Mouse (Mus musculus) heart, embryonic 15.5 days (tissue): ENCODE results near the gene Prr5l. TPM values are rescaled to one million over a fixed set of nuclear protein-coding genes. Genes with fewer than 3 reads are reported as not detected.

ENCODE experiments used
- ATAC-seq: fragments of 200-750 bp; cut with Nextera tagmentation; replicated peaks from 2 replicates; pipeline ENCODE4 v1.8.0; 2017; ENCODE audit warnings: low read depth, moderate TSS enrichment; ENCODE audit not compliant: insufficient number of reproducible peaks, insufficient read depth, low FRiP score
- H3K27ac ChIP-seq: fragments of 300-500 bp; sonication (generic); 2 replicates; pipeline ENCODE4 v1.5.1; 2015; ENCODE audit warnings: mild to moderate bottlenecking, inconsistent platforms
- H3K27me3 ChIP-seq: fragments of 300-500 bp; sonication (generic); 2 replicates; pipeline ENCODE4 v1.6.1; 2015; ENCODE audit warnings: inconsistent platforms
- H3K36me3 ChIP-seq: fragments of 300-500 bp; sonication (generic); 2 replicates; pipeline ENCODE4 v1.6.1; 2015; ENCODE audit warnings: mild to moderate bottlenecking, inconsistent platforms
- H3K4me1 ChIP-seq: fragments of 300-500 bp; sonication (generic); replicated peaks from 2 replicates; pipeline ENCODE4 v1.6.1; 2015; ENCODE audit warnings: inconsistent platforms
- H3K4me2 ChIP-seq: fragments of 300-500 bp; sonication (generic); 2 replicates; pipeline ENCODE4 v1.6.1; 2015; ENCODE audit warnings: inconsistent platforms, mild to moderate bottlenecking, moderate library complexity
- H3K4me3 ChIP-seq: fragments of 300-500 bp; sonication (generic); 2 replicates; pipeline ENCODE4 v1.5.1; 2015; ENCODE audit warnings: mild to moderate bottlenecking, inconsistent platforms
- H3K9ac ChIP-seq: fragments of 300-500 bp; sonication (generic); 2 replicates; pipeline ENCODE4 v1.6.1; 2015; ENCODE audit warnings: mild to moderate bottlenecking, inconsistent platforms
- H3K9me3 ChIP-seq: fragments of 300-500 bp; sonication (generic); replicated peaks from 2 replicates; pipeline ENCODE4 v1.6.1; 2016; ENCODE audit warnings: inconsistent platforms
- WGBS: fragments of 180-500 bp; shearing (Covaris S2); methylation state at CpG from one replicate; pipeline ENCODE4 v1.1.7; 2015; ENCODE audit warnings: mixed read lengths; 5-methylcytosine and 5-hydroxymethylcytosine counted together
- polyA plus RNA-seq: library from polyadenylated mRNA; unstranded; fragments of >200 nt; fragmentation: Nextera tagmentation; extraction: Ambion mirVana; gene quantifications from 2 replicates; pipeline ENCODE4 v1.2.1, GENCODE M21; 2015

The Prr5l gene
- polyA plus RNA-seq, 1 experiment from 2014 or later, result 8.7 TPM

- H3K9ac ChIP-seq, result no peak overlapping the region
- no peak overlapping the region for H3K4me2 ChIP-seq
- H3K4me3 ChIP-seq, result no peak overlapping the region
- H3K36me3 ChIP-seq, result no peaks in the 10 kb centered on the region
- 51% methylated on average over 5 of the region's 5 CpGs for WGBS
- H3K27ac ChIP-seq, result 0 out of 2 replicates have a peak overlapping the region, but pooled peaks have one; percentile 7
- H3K4me1 ChIP-seq, result peaks cover 17% of the 10 kb centered on the region
- H3K27me3 ChIP-seq, result no peaks in the 10 kb centered on the region
- H3K9me3 ChIP-seq, result no peaks in the 10 kb centered on the region
- no peak for ATAC-seq
Measured at GRCm38 (mm10) chr2:101828057-101828643, 54.7 kb downstream of the Prr5l start.

GRCm38 (mm10) chr2:101827626-101828025, 55.2 kb downstream of the Prr5l start:
- H3K4me1 ChIP-seq, result peaks cover 19% of the 10 kb centered on the region

GRCm38 (mm10) chr2:101826950-101827600, 55.8 kb downstream of the Prr5l start:
- H3K4me3 ChIP-seq, result no peak overlapping the region
- no peaks in the 10 kb centered on the region for H3K36me3 ChIP-seq
- peaks cover 19% of the 10 kb centered on the region for H3K4me1 ChIP-seq
- no peak overlapping the region for H3K9ac ChIP-seq
- no peak overlapping the region for H3K4me2 ChIP-seq
- 67% methylated on average over 3 of the region's 3 CpGs for WGBS
- H3K27ac ChIP-seq, result no peak overlapping the region
- ATAC-seq, result no peak
- H3K9me3 ChIP-seq, result no peaks in the 10 kb centered on the region
- H3K27me3 ChIP-seq, result no peaks in the 10 kb centered on the region

More at GRCm38 (mm10) chr2:101827626-101828025, 55.2 kb downstream of the Prr5l start:
- 21% methylated on average over 5 of the region's 5 CpGs for WGBS
- no peak overlapping the region for H3K9ac ChIP-seq
- no peaks in the 10 kb centered on the region for H3K36me3 ChIP-seq
- no peaks in the 10 kb centered on the region for H3K9me3 ChIP-seq
- no peak for ATAC-seq
- no peak overlapping the region for H3K4me3 ChIP-seq
- 0 out of 2 replicates have a peak overlapping the region, but pooled peaks have one; percentile 7 for H3K27ac ChIP-seq
- no peaks in the 10 kb centered on the region for H3K27me3 ChIP-seq
- H3K4me2 ChIP-seq, result no peak overlapping the region

- WGBS, result 50% methylated on average over 2 of the region's 2 CpGs
- H3K4me2 ChIP-seq, result no peak overlapping the region
- H3K9ac ChIP-seq, result no peak overlapping the region
- no peaks in the 10 kb centered on the region for H3K27me3 ChIP-seq
- H3K36me3 ChIP-seq, result no peaks in the 10 kb centered on the region
- H3K4me3 ChIP-seq, result no peak overlapping the region
- no peak for ATAC-seq
- H3K9me3 ChIP-seq, result no peaks in the 10 kb centered on the region
- H3K27ac ChIP-seq, result no peak overlapping the region
- H3K4me1 ChIP-seq, result peaks cover 19% of the 10 kb centered on the region
Measured at GRCm38 (mm10) chr2:101826186-101826707, 56.6 kb downstream of the Prr5l start.

- WGBS, result 77% methylated on average over 9 of the region's 9 CpGs
Measured at GRCm38 (mm10) chr2:101825226-101826120, 57.4 kb downstream of the Prr5l start.

GRCm38 (mm10) chr2:101823821-101824220, 59.0 kb downstream of the Prr5l start:
- ATAC-seq, result no peak
- Histone ChIP-seq H3K27ac (no peak overlapping the region), H3K9me3 (no peaks in the 10 kb centered on the region), H3K4me1 (peaks cover 20% of the 10 kb centered on the region), H3K4me3 (no peak overlapping the region), H3K9ac (no peak overlapping the region), H3K36me3 (no peaks in the 10 kb centered on the region), H3K27me3 (no peaks in the 10 kb centered on the region), H3K4me2 (no peak overlapping the region)
- WGBS, result 57% methylated on average over 4 of the region's 4 CpGs

More at GRCm38 (mm10) chr2:101825226-101826120, 57.4 kb downstream of the Prr5l start:
- Histone ChIP-seq H3K4me3 (no peak overlapping the region), H3K9me3 (no peaks in the 10 kb centered on the region), H3K4me2 (no peak overlapping the region), H3K9ac (no peak overlapping the region), H3K4me1 (peaks cover 17% of the 10 kb centered on the region), H3K36me3 (no peaks in the 10 kb centered on the region), H3K27me3 (no peaks in the 10 kb centered on the region), H3K27ac (no peak overlapping the region)
- ATAC-seq, result no peak

GRCm38 (mm10) chr2:101822785-101823184, 60.0 kb downstream of the Prr5l start:
- ATAC-seq, result 0 out of 2 replicates have a peak, but pooled peaks have one; percentile 39
- WGBS, result 65% methylated on average over 13 of the region's 13 CpGs
- Histone ChIP-seq H3K4me3 (no peak overlapping the region), H3K9ac (no peak overlapping the region), H3K36me3 (no peaks in the 10 kb centered on the region), H3K27ac (peak overlapping the region; percentile 46; the same call in 1 of the 2 replicates), H3K4me2 (no peak overlapping the region), H3K27me3 (no peaks in the 10 kb centered on the region), H3K4me1 (peaks cover 19% of the 10 kb centered on the region), H3K9me3 (no peaks in the 10 kb centered on the region)

GRCm38 (mm10) chr2:101820816-101821215, 62.0 kb downstream of the Prr5l start:
- no peaks in the 10 kb centered on the region for H3K36me3 ChIP-seq
- H3K27me3 ChIP-seq, result no peaks in the 10 kb centered on the region
- no peak overlapping the region for H3K9ac ChIP-seq
- ATAC-seq, result no peak
- no peak overlapping the region for H3K4me2 ChIP-seq
- H3K4me1 ChIP-seq, result peaks cover 11% of the 10 kb centered on the region
- WGBS, result 71% methylated on average over 1 of the region's 1 CpGs
- no peaks in the 10 kb centered on the region for H3K9me3 ChIP-seq
- no peak overlapping the region for H3K4me3 ChIP-seq
- H3K27ac ChIP-seq, result no peak overlapping the region

GRCm38 (mm10) chr2:101818986-101819764, 63.7 kb downstream of the Prr5l start:
- Histone ChIP-seq H3K27me3 (no peaks in the 10 kb centered on the region), H3K4me3 (no peak overlapping the region), H3K9me3 (no peaks in the 10 kb centered on the region), H3K4me1 (peaks cover 11% of the 10 kb centered on the region), H3K27ac (no peak overlapping the region), H3K9ac (no peak overlapping the region), H3K36me3 (no peaks in the 10 kb centered on the region), H3K4me2 (no peak overlapping the region)
- ATAC-seq, result no peak
- WGBS, result 53% methylated on average over 7 of the region's 7 CpGs

GRCm38 (mm10) chr2:101816646-101817308, 66.0 kb downstream of the Prr5l start:
- H3K4me1 ChIP-seq, result peaks cover 12% of the 10 kb centered on the region
- no peaks in the 10 kb centered on the region for H3K27me3 ChIP-seq
- H3K4me3 ChIP-seq, result no peak overlapping the region
- WGBS, result 75% methylated on average over 3 of the region's 3 CpGs
- no peak overlapping the region for H3K27ac ChIP-seq
- no peaks in the 10 kb centered on the region for H3K36me3 ChIP-seq
- H3K9ac ChIP-seq, result no peak overlapping the region
- no peaks in the 10 kb centered on the region for H3K9me3 ChIP-seq
- ATAC-seq, result no peak
- H3K4me2 ChIP-seq, result no peak overlapping the region
